In genomic region chr3:75835286-75835967, GRCm38 (mm10) we compare ENCODE assay signal across 9 mouse cellular contexts.
DNase-seq lines count a peak whose midpoint lies in the region; ATAC-seq and TF ChIP-seq lines count a peak whose summit lies in the region.
"Had no signal": no experiment of that assay in that cellular context is flagged by ENCODE, and none has a peak within 500 bp of the region (broad histone marks: within the 10 kb centered on the region; RNA-seq: fewer than 3 reads in every experiment).

No protein-coding gene starts in this region.

- intact Hi-C loops in heart, postnatal 14 days (cut with DNase I): no loop called here

- 82% methylated on average over 5 of the region's 5 CpGs for WGBS in forebrain, postnatal 0 days
- WGBS in forebrain, embryonic 10.5 days: 81% methylated on average over 5 of the region's 5 CpGs

- DNase-seq in forebrain, postnatal 0 days: peak; percentile 8
- no peak for DNase-seq in forebrain, embryonic 10.5 days (ENCODE audit: extremely low spot score, low spot score)
- DNase-seq in right cerebral cortex, postnatal 10 days (ENCODE audit: low spot score in 2 of 2): peak; percentile 39 to 42
- no peak for DNase-seq in right cerebral cortex, adult 18-20 months
- DNase-seq in heart, postnatal 14 days: peak; percentile 20 to 30
- no peak for DNase-seq in thymus, postnatal 0 days (ENCODE audit: low spot score)
- DNase-seq in embryo, embryonic 10 days (ENCODE audit: low spot score): no peak

- no peak overlapping the region for H3K9ac ChIP-seq in forebrain, postnatal 0 days
- H3K9ac ChIP-seq: heart, embryonic 15.5 days had no signal

- H3K27ac ChIP-seq in forebrain, postnatal 0 days (ENCODE audit: low read depth, low read length): no peak overlapping the region
- H3K27ac ChIP-seq in forebrain, embryonic 10.5 days: no peak overlapping the region
- H3K27ac ChIP-seq: heart, embryonic 15.5 days had no signal

- no peak for ATAC-seq in forebrain, postnatal 0 days
- peak; percentile 69; the same call in 1 of the 2 replicates for ATAC-seq in neutrophil, adult 5-6 weeks (ENCODE audit: extremely low read depth, insufficient number of reproducible peaks, low FRiP score, poor library complexity, severe bottlenecking)

- no peaks in the 10 kb centered on the region for H3K4me1 ChIP-seq in forebrain, postnatal 0 days (ENCODE audit: insufficient read depth)
- H3K4me1 ChIP-seq in forebrain, embryonic 10.5 days: no peaks in the 10 kb centered on the region
- H3K4me1 ChIP-seq: heart, embryonic 15.5 days had no signal

- no peaks in the 10 kb centered on the region for H3K27me3 ChIP-seq in forebrain, postnatal 0 days (ENCODE audit: insufficient read depth, low read length)
- H3K27me3 ChIP-seq in forebrain, embryonic 10.5 days (ENCODE audit: poor library complexity, severe bottlenecking): no peaks in the 10 kb centered on the region
- H3K27me3 ChIP-seq: heart, embryonic 15.5 days had no signal

- TF ChIP-seq CTCF in forebrain, postnatal 0 days (IDR thresholded peaks at IDR 0.05; ENCODE audit: low read depth): no peak

- no peaks in the 10 kb centered on the region for H3K36me3 ChIP-seq in forebrain, postnatal 0 days (ENCODE audit: insufficient read depth)
- no peaks in the 10 kb centered on the region for H3K36me3 ChIP-seq in forebrain, embryonic 10.5 days (replicated peaks)
- H3K36me3 ChIP-seq: heart, embryonic 15.5 days had no signal

- no peak overlapping the region for H3K4me2 ChIP-seq in forebrain, postnatal 0 days (ENCODE audit: low read depth)
- H3K4me2 ChIP-seq: heart, embryonic 15.5 days had no signal

- no peaks in the 10 kb centered on the region for H3K9me3 ChIP-seq in forebrain, postnatal 0 days (ENCODE audit: low read length)
- no peaks in the 10 kb centered on the region for H3K9me3 ChIP-seq in forebrain, embryonic 10.5 days
- H3K9me3 ChIP-seq: heart, embryonic 15.5 days had no signal

- no peak overlapping the region for H3K4me3 ChIP-seq in forebrain, postnatal 0 days (ENCODE audit: low read depth, low read length)
- no peak overlapping the region for H3K4me3 ChIP-seq in forebrain, embryonic 10.5 days
- H3K4me3 ChIP-seq: heart, embryonic 15.5 days had no signal

Comparison
In these comparisons a context has a peak if more than half of its experiments do, and no peak if none do; other contexts are left out.
1. DNase-seq: peak in forebrain, postnatal 0 days (single experiment), right cerebral cortex, postnatal 10 days (2 of 2) and heart, postnatal 14 days (2 of 2); none in forebrain, embryonic 10.5 days (single experiment), right cerebral cortex, adult 18-20 months (single experiment), thymus, postnatal 0 days (single experiment) and embryo, embryonic 10 days (single experiment).